Mouse (Mus musculus): ENCODE data around the gene Skap1.

- no peak for TF ChIP-seq RAD21 (IDR thresholded peaks at IDR 0.05; ENCODE audit: low read depth, low read length)
- TF ChIP-seq POLR2A (IDR thresholded peaks at IDR 0.05; ENCODE audit: control insufficient read depth in 1 of 2, insufficient read depth in 1 of 2, low read depth in 1 of 2, low read length in 2 of 2, poor library complexity in 1 of 2), result no peak
- no peak for TF ChIP-seq USF1 (IDR thresholded peaks at IDR 0.05; ENCODE audit: low read depth, low read length)
- TF ChIP-seq NELFE (IDR thresholded peaks at IDR 0.05; ENCODE audit: low read depth, low read length), result no peak
- TF ChIP-seq CTCF (IDR thresholded peaks at IDR 0.05 in 2 of 3, conservative IDR thresholded peaks at IDR 0.05 in 1 of 3; ENCODE audit: control insufficient read depth in 1 of 3, insufficient read depth in 1 of 3, low read depth in 2 of 3, low read length in 3 of 3, poor library complexity in 1 of 3, severe bottlenecking in 1 of 3), result no peak
- TF ChIP-seq CHD2 (IDR thresholded peaks at IDR 0.05; ENCODE audit: low read length), result no peak
Measured at GRCm38 (mm10) chr11:96758402-96758801, 294.0 kb downstream of the Skap1 start.
